Mouse (Mus musculus) retina, embryonic 14.5 days (tissue): ENCODE measurements around the gene Ddx49.
A peak's percentile ranks its signal among the peaks of the same experiment; 100 is the strongest.

Source experiments
- DNase-seq: peaks from one replicate; pipeline ENCODE4 v3.0.0-alpha.2; 2015; ENCODE audit warnings: low spot score

Ddx49 gene

GRCm38 (mm10) chr8:70316511-70317504, 14.5 kb upstream of the Ddx49 start:
- peak; percentile 95 for DNase-seq

- peak; percentile 77 for DNase-seq
Measured at GRCm38 (mm10) chr8:70315624-70316510, 13.6 kb upstream of the Ddx49 start, which contains the start of gene Cers1. Gene Cers1, plus strand, starts transcription at chr8:70315775.

- no peak for DNase-seq
Measured at GRCm38 (mm10) chr8:70313399-70313798, 11.1 kb upstream of the Ddx49 start.

GRCm38 (mm10) chr8:70309311-70309710, 7.0 kb upstream of the Ddx49 start:
- peak; percentile 63 for DNase-seq

GRCm38 (mm10) chr8:70302901-70303300, 612 bp upstream of the Ddx49 start:
- no peak for DNase-seq

GRCm38 (mm10) chr8:70300881-70301280, 1.4 kb downstream of the Ddx49 start:
- no peak for DNase-seq

- DNase-seq, result no peak
Measured at GRCm38 (mm10) chr8:70293988-70294405, 8.3 kb downstream of the Ddx49 start.

- no peak for DNase-seq
Measured at GRCm38 (mm10) chr8:70286737-70287136, 15.6 kb downstream of the Ddx49 start.

GRCm38 (mm10) chr8:70285304-70285703, 17.0 kb downstream of the Ddx49 start:
- DNase-seq, result no peak

GRCm38 (mm10) chr8:70284421-70284820, 17.9 kb downstream of the Ddx49 start:
- no peak for DNase-seq

GRCm38 (mm10) chr8:70283136-70284077, 18.9 kb downstream of the Ddx49 start:
- peak; percentile 19 for DNase-seq

- peak; percentile 91 for DNase-seq
Measured at GRCm38 (mm10) chr8:70282603-70283135, 19.6 kb downstream of the Ddx49 start, which contains the start of gene Homer3. Gene Homer3, plus strand, starts transcription at chr8:70282827.

GRCm38 (mm10) chr8:70281001-70281400, 21.3 kb downstream of the Ddx49 start:
- DNase-seq, result no peak

- no peak for DNase-seq
Measured at GRCm38 (mm10) chr8:70279266-70279665, 23.0 kb downstream of the Ddx49 start.

- no peak for DNase-seq
Measured at GRCm38 (mm10) chr8:70278175-70278574, 24.1 kb downstream of the Ddx49 start.

GRCm38 (mm10) chr8:70276476-70276875, 25.8 kb downstream of the Ddx49 start:
- DNase-seq, result no peak

- no peak for DNase-seq
Measured at GRCm38 (mm10) chr8:70274350-70274749, 27.9 kb downstream of the Ddx49 start.

- no peak for DNase-seq
Measured at GRCm38 (mm10) chr8:70272949-70273348, 29.3 kb downstream of the Ddx49 start.

- DNase-seq, result peak; percentile 51
Measured at GRCm38 (mm10) chr8:70268799-70269565, 33.3 kb downstream of the Ddx49 start.

- no peak for DNase-seq
Measured at GRCm38 (mm10) chr8:70268311-70268710, 34.0 kb downstream of the Ddx49 start.
